Mouse (Mus musculus) embryonic facial prominence, embryonic 12.5 days (tissue): ENCODE results near the gene Apmap. TPM values are rescaled to one million over a fixed set of nuclear protein-coding genes. Genes with fewer than 3 reads are reported as not detected.

Source experiments
- ATAC-seq: fragments of 200-750 bp; cut with Nextera tagmentation; 2 replicates; pipeline ENCODE4 v1.8.0; 2017; ENCODE audit not compliant: insufficient number of reproducible peaks, insufficient read depth, low FRiP score, low TSS enrichment
- H3K27ac ChIP-seq: fragments of 300-500 bp; sonication (generic); 2 replicates; pipeline ENCODE4 v1.5.1; 2016; ENCODE audit warnings: mild to moderate bottlenecking
- H3K27me3 ChIP-seq: fragments of 300-500 bp; sonication (generic); 2 replicates; pipeline ENCODE4 v1.6.1; 2016; ENCODE audit warnings: mild to moderate bottlenecking, moderate library complexity
- H3K36me3 ChIP-seq: fragments of 300-500 bp; sonication (generic); 2 replicates; pipeline ENCODE4 v1.6.1; 2016; ENCODE audit warnings: mild to moderate bottlenecking
- H3K4me1 ChIP-seq: fragments of 300-500 bp; sonication (generic); 2 replicates; pipeline ENCODE4 v1.6.1; 2016
- H3K4me2 ChIP-seq: fragments of 300-500 bp; sonication (generic); replicated peaks from 2 replicates; pipeline ENCODE4 v1.6.1; 2016; ENCODE audit warnings: mild to moderate bottlenecking, moderate library complexity
- H3K4me3 ChIP-seq: fragments of 300-500 bp; sonication (generic); 2 replicates; pipeline ENCODE4 v1.5.1; 2016; ENCODE audit warnings: mild to moderate bottlenecking
- H3K9ac ChIP-seq: fragments of 300-500 bp; sonication (generic); 2 replicates; pipeline ENCODE4 v1.6.1; 2016; ENCODE audit warnings: mild to moderate bottlenecking, moderate library complexity
- H3K9me3 ChIP-seq: fragments of 300-500 bp; sonication (generic); 2 replicates; pipeline ENCODE4 v1.6.1; 2016; ENCODE audit warnings: mild to moderate bottlenecking, moderate library complexity
- WGBS: fragments of 180-500 bp; shearing (Covaris S2); methylation state at CpG from one replicate; pipeline ENCODE4 v1.1.7; 2016; 5-methylcytosine and 5-hydroxymethylcytosine counted together
- polyA plus RNA-seq: library from polyadenylated mRNA; unstranded; fragments of >200 nt; fragmentation: Nextera tagmentation; extraction: Ambion mirVana; gene quantifications from 2 replicates; pipeline ENCODE4 v1.2.1, GENCODE M21; 2016

The Apmap gene
- polyA plus RNA-seq, 1 experiment from 2014 or later, result 27.9 TPM

DNA sequence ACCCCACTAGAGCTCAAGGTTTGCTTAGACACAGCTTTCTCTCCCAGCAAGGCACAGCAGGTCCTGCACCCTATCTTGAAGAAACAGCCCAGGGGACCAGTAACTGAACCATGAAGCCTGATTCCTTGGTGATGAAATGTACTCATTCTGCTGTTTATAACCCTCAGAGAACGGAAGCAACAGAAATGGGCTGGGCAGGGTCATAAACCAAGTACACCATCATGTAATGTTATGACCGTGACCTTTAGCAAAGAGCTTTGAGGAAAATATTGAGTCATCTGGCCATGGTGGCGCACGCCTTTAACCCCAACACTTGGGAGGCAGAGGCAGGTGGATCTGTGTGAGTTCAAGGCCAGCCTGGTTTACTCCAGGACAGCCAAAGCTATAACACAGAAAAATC lies 36.9 kb upstream of the Apmap start:
- no peaks in the 10 kb centered on the region for H3K9me3 ChIP-seq
- no peaks in the 10 kb centered on the region for H3K27me3 ChIP-seq
- no peak overlapping the region for H3K27ac ChIP-seq
- ATAC-seq, result no peak
- 97% methylated on average over 4 of the region's 4 CpGs for WGBS
- no peaks in the 10 kb centered on the region for H3K4me1 ChIP-seq
- H3K4me3 ChIP-seq, result no peak overlapping the region
- no peak overlapping the region for H3K4me2 ChIP-seq
- H3K36me3 ChIP-seq, result no peaks in the 10 kb centered on the region
- H3K9ac ChIP-seq, result no peak overlapping the region

- H3K4me2 ChIP-seq, result no peak overlapping the region
- no peak overlapping the region for H3K4me3 ChIP-seq
- no peak overlapping the region for H3K9ac ChIP-seq
- H3K4me1 ChIP-seq, result no peaks in the 10 kb centered on the region
- H3K27ac ChIP-seq, result 0 out of 2 replicates have a peak overlapping the region, but pooled peaks have one; percentile 30
- whole genome bisulfite sequencing, result 36% methylated on average over 8 of the region's 8 CpGs
- H3K9me3 ChIP-seq, result no peaks in the 10 kb centered on the region
- H3K27me3 ChIP-seq, result no peaks in the 10 kb centered on the region
- ATAC-seq, result peak; percentile 74
- H3K36me3 ChIP-seq, result no peaks in the 10 kb centered on the region
Observed at GRCm38 (mm10) chr2:150643726-150644415, 35.5 kb upstream of the Apmap start.

- Histone ChIP-seq H3K4me1 (no peaks in the 10 kb centered on the region), H3K36me3 (no peaks in the 10 kb centered on the region), H3K27ac (0 out of 2 replicates have a peak overlapping the region, but pooled peaks have one; percentile 30), H3K27me3 (no peaks in the 10 kb centered on the region), H3K9me3 (no peaks in the 10 kb centered on the region), H3K4me3 (no peak overlapping the region), H3K9ac (no peak overlapping the region), H3K4me2 (no peak overlapping the region)
- ATAC-seq, result no peak
- 80% methylated on average over 1 of the region's 1 CpGs for WGBS
Observed at GRCm38 (mm10) chr2:150643166-150643565, 34.8 kb upstream of the Apmap start.

DNA sequence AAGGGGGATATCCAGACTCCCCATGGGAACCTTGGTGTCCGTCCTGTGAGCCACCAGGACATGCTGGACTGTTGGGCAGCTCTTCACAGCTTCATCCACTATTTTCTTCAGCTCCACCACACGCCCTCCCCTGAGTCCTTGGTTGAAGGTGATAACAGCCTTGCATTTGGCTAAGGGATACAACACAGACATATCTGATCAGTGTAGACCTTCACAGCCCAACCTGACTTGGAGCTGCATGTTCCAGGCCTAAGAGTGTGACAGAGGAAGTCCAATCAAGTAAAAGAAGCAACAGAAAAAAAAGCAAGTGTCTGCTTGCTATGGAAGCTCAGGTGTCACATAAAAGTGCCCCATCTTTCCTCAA lies 30.0 kb upstream of the Apmap start:
- H3K27ac ChIP-seq, result no peak overlapping the region
- 44% methylated on average over 2 of the region's 2 CpGs for WGBS
- no peak overlapping the region for H3K4me2 ChIP-seq
- H3K9me3 ChIP-seq, result no peaks in the 10 kb centered on the region
- no peaks in the 10 kb centered on the region for H3K27me3 ChIP-seq
- H3K36me3 ChIP-seq, result no peaks in the 10 kb centered on the region
- ATAC-seq, result no peak
- no peak overlapping the region for H3K4me3 ChIP-seq
- H3K4me1 ChIP-seq, result no peaks in the 10 kb centered on the region
- no peak overlapping the region for H3K9ac ChIP-seq

- Histone ChIP-seq H3K4me2 (no peak overlapping the region), H3K4me1 (no peaks in the 10 kb centered on the region), H3K36me3 (no peaks in the 10 kb centered on the region), H3K9ac (no peak overlapping the region), H3K9me3 (no peaks in the 10 kb centered on the region), H3K4me3 (no peak overlapping the region), H3K27me3 (no peaks in the 10 kb centered on the region), H3K27ac (no peak overlapping the region)
- WGBS, result 53% methylated on average over 6 of the region's 6 CpGs
- no peak; the same call in 1 of the 2 replicates for ATAC-seq
Observed at GRCm38 (mm10) chr2:150637702-150638369, 29.5 kb upstream of the Apmap start.

GRCm38 (mm10) chr2:150635877-150636446 lies 27.6 kb upstream of the Apmap start:
- no peak for ATAC-seq
- WGBS, result 78% methylated on average over 3 of the region's 3 CpGs

GRCm38 (mm10) chr2:150629255-150629654 lies 20.9 kb upstream of the Apmap start:
- H3K4me1 ChIP-seq, result no peaks in the 10 kb centered on the region
- H3K27ac ChIP-seq, result no peak overlapping the region
- H3K27me3 ChIP-seq, result no peaks in the 10 kb centered on the region
- WGBS, result 84% methylated on average over 4 of the region's 4 CpGs
- H3K9me3 ChIP-seq, result no peaks in the 10 kb centered on the region
- no peak overlapping the region for H3K4me2 ChIP-seq
- no peak overlapping the region for H3K9ac ChIP-seq
- no peaks in the 10 kb centered on the region for H3K36me3 ChIP-seq
- no peak overlapping the region for H3K4me3 ChIP-seq
- no peak for ATAC-seq

More at GRCm38 (mm10) chr2:150635877-150636446, 27.6 kb upstream of the Apmap start:
- Histone ChIP-seq H3K4me3 (no peak overlapping the region), H3K9me3 (no peaks in the 10 kb centered on the region), H3K9ac (no peak overlapping the region), H3K27me3 (no peaks in the 10 kb centered on the region), H3K4me1 (no peaks in the 10 kb centered on the region), H3K27ac (no peak overlapping the region), H3K4me2 (no peak overlapping the region), H3K36me3 (no peaks in the 10 kb centered on the region)

DNA sequence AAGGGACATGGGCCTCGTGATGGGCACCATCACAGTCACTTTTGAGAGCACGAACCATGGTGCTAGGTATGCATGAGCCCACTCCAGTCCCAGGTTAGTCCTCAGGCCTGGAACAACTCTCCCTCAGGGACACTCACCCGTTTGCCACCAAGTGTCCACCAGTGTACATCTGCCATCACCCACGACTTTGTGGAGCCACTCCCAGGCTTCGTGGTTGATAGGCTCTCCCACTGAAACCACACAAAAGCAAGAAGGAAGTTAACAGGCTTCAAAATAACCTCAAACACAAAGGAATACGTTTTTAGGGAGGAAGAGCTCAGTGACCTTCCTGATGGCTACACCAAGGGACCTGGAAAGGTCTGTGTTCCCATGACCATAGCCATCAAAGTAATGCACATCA lies 18.8 kb upstream of the Apmap start:
- 69% methylated on average over 6 of the region's 6 CpGs for WGBS
- H3K4me3 ChIP-seq, result no peak overlapping the region
- H3K27ac ChIP-seq, result no peak overlapping the region
- no peak overlapping the region for H3K4me2 ChIP-seq
- H3K9ac ChIP-seq, result no peak overlapping the region
- no peaks in the 10 kb centered on the region for H3K36me3 ChIP-seq
- no peak for ATAC-seq
- no peaks in the 10 kb centered on the region for H3K27me3 ChIP-seq
- H3K4me1 ChIP-seq, result no peaks in the 10 kb centered on the region
- no peaks in the 10 kb centered on the region for H3K9me3 ChIP-seq

DNA sequence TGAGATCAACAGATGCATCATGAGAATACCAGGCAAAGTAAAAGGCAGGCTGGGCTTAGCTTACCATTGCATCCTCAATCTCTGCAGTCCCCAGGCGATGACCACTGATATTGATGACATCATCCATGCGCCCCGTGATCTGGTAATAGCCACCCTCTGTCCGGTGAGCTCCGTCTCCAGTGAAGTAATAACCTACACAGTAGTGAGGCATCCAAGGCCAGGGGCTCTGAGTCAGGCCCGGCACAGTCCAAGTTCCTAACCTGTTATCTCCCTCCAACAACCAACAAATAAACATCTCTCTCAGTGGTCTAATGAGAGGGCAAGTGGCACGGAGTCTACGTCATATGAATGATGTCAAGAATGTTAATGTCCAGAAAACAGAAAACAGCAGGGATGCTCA lies 16.6 kb upstream of the Apmap start:
- WGBS, result 88% methylated on average over 8 of the region's 8 CpGs
- Histone ChIP-seq H3K4me2 (no peak overlapping the region), H3K27me3 (no peaks in the 10 kb centered on the region), H3K4me1 (no peaks in the 10 kb centered on the region), H3K36me3 (no peaks in the 10 kb centered on the region), H3K9me3 (no peaks in the 10 kb centered on the region), H3K9ac (no peak overlapping the region), H3K4me3 (no peak overlapping the region), H3K27ac (no peak overlapping the region)
- ATAC-seq, result no peak

GRCm38 (mm10) chr2:150623957-150624356 lies 15.6 kb upstream of the Apmap start:
- H3K4me3 ChIP-seq, result no peak overlapping the region
- no peak overlapping the region for H3K9ac ChIP-seq
- ATAC-seq, result no peak
- 90% methylated on average over 3 of the region's 3 CpGs for WGBS
- H3K27me3 ChIP-seq, result no peaks in the 10 kb centered on the region
- H3K27ac ChIP-seq, result no peak overlapping the region
- H3K9me3 ChIP-seq, result no peaks in the 10 kb centered on the region
- H3K4me1 ChIP-seq, result no peaks in the 10 kb centered on the region
- no peak overlapping the region for H3K4me2 ChIP-seq
- H3K36me3 ChIP-seq, result no peaks in the 10 kb centered on the region

- H3K27me3 ChIP-seq, result no peaks in the 10 kb centered on the region
- H3K9ac ChIP-seq, result no peak overlapping the region
- no peaks in the 10 kb centered on the region for H3K4me1 ChIP-seq
- H3K9me3 ChIP-seq, result no peaks in the 10 kb centered on the region
- H3K36me3 ChIP-seq, result no peaks in the 10 kb centered on the region
- WGBS, result 65% methylated on average over 3 of the region's 3 CpGs
- H3K27ac ChIP-seq, result no peak overlapping the region
- ATAC-seq, result no peak
- H3K4me2 ChIP-seq, result no peak overlapping the region
- no peak overlapping the region for H3K4me3 ChIP-seq
Observed at GRCm38 (mm10) chr2:150621698-150622097, 13.3 kb upstream of the Apmap start.

DNA sequence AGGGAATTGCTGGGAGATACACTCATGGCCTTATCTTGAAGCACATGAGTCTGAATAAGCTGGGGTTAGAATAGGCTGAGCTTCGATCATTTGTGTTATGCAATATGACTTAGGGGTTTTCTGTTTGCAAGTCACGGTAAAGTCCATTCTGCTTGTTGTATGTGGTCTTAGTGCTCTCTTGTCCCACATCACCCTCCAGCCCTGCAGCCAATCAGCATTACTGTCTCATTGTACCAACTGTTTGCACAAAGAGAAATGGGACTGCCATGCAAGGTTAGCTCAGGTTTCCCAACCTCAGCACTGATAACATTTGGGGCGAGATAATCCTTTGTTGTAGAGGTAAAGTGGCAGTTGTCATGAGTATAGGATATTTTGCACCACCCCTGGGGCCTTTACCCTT lies 1.7 kb upstream of the Apmap start:
- Histone ChIP-seq H3K4me2 (no peak overlapping the region), H3K9ac (no peak overlapping the region), H3K4me1 (peaks cover 8% of the 10 kb centered on the region; the same call in 1 of the 2 replicates), H3K4me3 (no peak overlapping the region), H3K27ac (no peak overlapping the region), H3K9me3 (no peaks in the 10 kb centered on the region), H3K36me3 (no peaks in the 10 kb centered on the region), H3K27me3 (no peaks in the 10 kb centered on the region)
- ATAC-seq, result no peak
- 79% methylated on average over 3 of the region's 3 CpGs for WGBS
